Mouse (Mus musculus) liver, postnatal 0 days (tissue): ENCODE results near the gene Atp2b2. TPM values are rescaled to one million over a fixed set of nuclear protein-coding genes. Genes with fewer than 3 reads are reported as not detected.

Source experiments
- ATAC-seq: fragments of 200-750 bp; cut with Nextera tagmentation; 2 replicates; pipeline ENCODE4 v1.8.0; 2017; ENCODE audit warnings: mild to moderate bottlenecking, moderate library complexity
- DNase-seq: peaks from one replicate; pipeline ENCODE4 v3.0.0-alpha.2; 2016
- H3K27ac ChIP-seq: fragments of 300-500 bp; sonication (generic); 2 replicates; pipeline ENCODE4 v1.5.1; 2014; ENCODE audit warnings: antibody characterized with exemption, moderate library complexity, mild to moderate bottlenecking, low read depth
- H3K27me3 ChIP-seq: fragments of 300-500 bp; sonication (generic); 2 replicates; pipeline ENCODE4 v1.6.1; 2014; ENCODE audit warnings: low read length, control low read depth, mixed read lengths; ENCODE audit not compliant: insufficient read depth
- H3K36me3 ChIP-seq: fragments of 300-500 bp; sonication (generic); replicated peaks from 2 replicates; pipeline ENCODE4 v1.6.1; 2014; ENCODE audit warnings: mild to moderate bottlenecking, control low read depth, low read length, moderate library complexity, mixed read lengths; ENCODE audit not compliant: insufficient read depth
- H3K4me1 ChIP-seq: fragments of 300-500 bp; sonication (generic); 2 replicates; pipeline ENCODE4 v1.6.1; 2014; ENCODE audit warnings: antibody characterized with exemption, mild to moderate bottlenecking, control low read depth; ENCODE audit not compliant: insufficient read depth
- H3K4me2 ChIP-seq: fragments of 300-500 bp; sonication (generic); 2 replicates; pipeline ENCODE4 v1.6.1; 2014; ENCODE audit warnings: low read depth, mild to moderate bottlenecking, low read length, moderate library complexity, mixed read lengths
- H3K4me3 ChIP-seq: fragments of 300-500 bp; sonication (generic); 2 replicates; pipeline ENCODE4 v1.5.1; 2014; ENCODE audit warnings: low read depth, low read length
- H3K9ac ChIP-seq: fragments of 300-500 bp; sonication (generic); replicated peaks from 2 replicates; pipeline ENCODE4 v1.6.1; 2014; ENCODE audit warnings: mild to moderate bottlenecking, moderate library complexity
- H3K9me3 ChIP-seq: fragments of 300-500 bp; sonication (generic); 2 replicates; pipeline ENCODE4 v1.6.1; 2016; ENCODE audit warnings: mild to moderate bottlenecking, control low read depth, low read length, mixed read lengths
- CTCF ChIP-seq: sonication (generic); IDR thresholded peaks from 2 replicates; pipeline ENCODE4 v1.5.1; 2016; ENCODE audit warnings: antibody characterized with exemption, low read depth
- EP300 ChIP-seq: IDR thresholded peaks from 2 replicates; pipeline ENCODE4 v1.6.1; 2016; ENCODE audit warnings: antibody characterized with exemption, low read depth, mild to moderate bottlenecking
- WGBS: fragments of 180-500 bp; shearing (Covaris S2); extraction: QIAGEN DNeasy Blood & Tissue Kit; methylation state at CpG from one replicate; pipeline ENCODE4 v1.1.7; 2014; ENCODE audit not compliant: insufficient replicate concordance; 5-methylcytosine and 5-hydroxymethylcytosine counted together
- polyA plus RNA-seq: library from polyadenylated mRNA; unstranded; fragments of >200 nt; fragmentation: Nextera tagmentation; extraction: Ambion mirVana; gene quantifications from 2 replicates; pipeline ENCODE4 v1.2.1, GENCODE M21; 2015

The Atp2b2 gene
- polyA plus RNA-seq, 1 experiment from 2014 or later: 0.41 TPM

GRCm38 (mm10) chr6:113795241-113795702 lies 247.1 kb downstream of the Atp2b2 start:
- no peak overlapping the region for H3K9ac ChIP-seq
- H3K4me3 ChIP-seq: no peak overlapping the region
- 0 out of 2 replicates have a peak, but pooled peaks cover 2% of the 10 kb centered on the region for H3K36me3 ChIP-seq
- no peaks in the 10 kb centered on the region for H3K9me3 ChIP-seq
- no peaks in the 10 kb centered on the region for H3K27me3 ChIP-seq
- ATAC-seq (no peak), DNase-seq (no peak)
- TF ChIP-seq EP300: no peak
- no peak for TF ChIP-seq CTCF
- 36% methylated on average over 4 of the region's 4 CpGs for WGBS
- no peak overlapping the region for H3K27ac ChIP-seq
- no peaks in the 10 kb centered on the region for H3K4me1 ChIP-seq
- H3K4me2 ChIP-seq: no peak overlapping the region

GRCm38 (mm10) chr6:113792368-113792767 lies 250.0 kb downstream of the Atp2b2 start:
- ATAC-seq (peak; percentile 62; the same call in 1 of the 2 replicates), DNase-seq (peak; percentile 34)
- Histone ChIP-seq H3K9me3 (no peaks in the 10 kb centered on the region), H3K36me3 (0 out of 2 replicates have a peak, but pooled peaks cover 2% of the 10 kb centered on the region), H3K4me3 (no peak overlapping the region), H3K27ac (peak overlapping the region; percentile 37; the same call in 1 of the 2 replicates), H3K4me2 (no peak overlapping the region), H3K27me3 (no peaks in the 10 kb centered on the region), H3K4me1 (no peaks in the 10 kb centered on the region), H3K9ac (no peak overlapping the region)
- TF ChIP-seq CTCF: no peak
- TF ChIP-seq EP300: no peak
- 63% methylated on average over 5 of the region's 5 CpGs for WGBS

- Histone ChIP-seq H3K27ac (peak overlapping the region; percentile 66), H3K9ac (no peak overlapping the region), H3K4me1 (no peaks in the 10 kb centered on the region), H3K9me3 (no peaks in the 10 kb centered on the region), H3K4me2 (no peak overlapping the region), H3K36me3 (0 out of 2 replicates have a peak, but pooled peaks cover under 1% of the 10 kb centered on the region), H3K27me3 (no peaks in the 10 kb centered on the region), H3K4me3 (no peak overlapping the region)
- WGBS: 52% methylated on average over 8 of the region's 8 CpGs
- ATAC-seq (peak; percentile 95), DNase-seq (peak; percentile 60)
- TF ChIP-seq EP300 (no peak), CTCF (no peak)
Measured at GRCm38 (mm10) chr6:113791012-113791411, 251.4 kb downstream of the Atp2b2 start.

- no peaks in the 10 kb centered on the region for H3K9me3 ChIP-seq
- H3K4me2 ChIP-seq: no peak overlapping the region
- WGBS: 48% methylated on average over 6 of the region's 6 CpGs
- DNase-seq (no peak), ATAC-seq (no peak)
- H3K4me1 ChIP-seq: no peaks in the 10 kb centered on the region
- H3K4me3 ChIP-seq: no peak overlapping the region
- H3K36me3 ChIP-seq: no peaks in the 10 kb centered on the region
- H3K27ac ChIP-seq: no peak overlapping the region
- TF ChIP-seq CTCF: no peak
- TF ChIP-seq EP300: no peak
- H3K9ac ChIP-seq: no peak overlapping the region
- H3K27me3 ChIP-seq: no peaks in the 10 kb centered on the region
Measured at GRCm38 (mm10) chr6:113787459-113787968, 254.9 kb downstream of the Atp2b2 start.

GRCm38 (mm10) chr6:113785658-113786057 lies 256.8 kb downstream of the Atp2b2 start:
- Histone ChIP-seq H3K4me2 (no peak overlapping the region), H3K9ac (no peak overlapping the region), H3K27me3 (no peaks in the 10 kb centered on the region), H3K4me1 (no peaks in the 10 kb centered on the region), H3K36me3 (no peaks in the 10 kb centered on the region), H3K9me3 (no peaks in the 10 kb centered on the region), H3K4me3 (no peak overlapping the region), H3K27ac (no peak overlapping the region)
- DNase-seq (no peak), ATAC-seq (no peak)
- no peak for TF ChIP-seq EP300
- TF ChIP-seq CTCF: no peak
- WGBS: 61% methylated on average over 7 of the region's 7 CpGs

GRCm38 (mm10) chr6:113778229-113778753 lies 264.1 kb downstream of the Atp2b2 start:
- H3K9me3 ChIP-seq: no peaks in the 10 kb centered on the region
- ATAC-seq (no peak), DNase-seq (no peak)
- 63% methylated on average over 7 of the region's 7 CpGs for WGBS
- no peaks in the 10 kb centered on the region for H3K4me1 ChIP-seq
- no peaks in the 10 kb centered on the region for H3K36me3 ChIP-seq
- H3K9ac ChIP-seq: no peak overlapping the region
- H3K4me3 ChIP-seq: no peak overlapping the region
- H3K27me3 ChIP-seq: no peaks in the 10 kb centered on the region
- TF ChIP-seq CTCF (no peak), EP300 (no peak)
- no peak overlapping the region for H3K4me2 ChIP-seq
- H3K27ac ChIP-seq: no peak overlapping the region
